Mouse (Mus musculus): Measurements from ENCODE around the gene Gm20388. TPM values are rescaled to one million over a fixed set of nuclear protein-coding genes. Genes with fewer than 3 reads are reported as not detected.

Gm20388 gene
- polyA plus RNA-seq, 1 experiment from 2014 or later, result not detected

GRCm38 (mm10) chr8:123907604-123908003 lies 3997.0 kb downstream of the Gm20388 start:
- no peaks in the 10 kb centered on the region for H3K27me3 ChIP-seq (ENCODE audit: control insufficient read depth, insufficient read depth, low read length)
- no peak for ATAC-seq (ENCODE audit: insufficient number of reproducible peaks, low FRiP score, low TSS enrichment, low read depth)
- no peaks in the 10 kb centered on the region for H3K4me1 ChIP-seq (ENCODE audit: control insufficient read depth, insufficient read depth, low read length)
- no peak overlapping the region for H3K27ac ChIP-seq (replicated peaks; ENCODE audit: low read depth, low read length)
- peaks cover 17% of the 10 kb centered on the region; the same call in 1 of the 2 replicates for H3K36me3 ChIP-seq (ENCODE audit: control insufficient read depth, insufficient read depth, low read length)
- H3K4me3 ChIP-seq (ENCODE audit: low read depth, low read length), result no peak overlapping the region
- no peak overlapping the region for H3K9ac ChIP-seq (ENCODE audit: low read length)
- H3K9me3 ChIP-seq (ENCODE audit: control insufficient read depth, low read length), result no peaks in the 10 kb centered on the region
- no peak for DNase-seq (ENCODE audit: low spot score)
- 94% methylated on average over 6 of the region's 6 CpGs for WGBS
- no peak overlapping the region for H3K4me2 ChIP-seq (ENCODE audit: low read depth, severe bottlenecking)

GRCm38 (mm10) chr8:123912265-123912664 lies 4001.6 kb downstream of the Gm20388 start:
- 83% methylated on average over 4 of the region's 4 CpGs for WGBS
- H3K27ac ChIP-seq (replicated peaks; ENCODE audit: low read depth, low read length), result no peak overlapping the region
- no peak overlapping the region for H3K9ac ChIP-seq (ENCODE audit: low read length)
- no peaks in the 10 kb centered on the region for H3K27me3 ChIP-seq (ENCODE audit: control insufficient read depth, insufficient read depth, low read length)
- H3K36me3 ChIP-seq (ENCODE audit: control insufficient read depth, insufficient read depth, low read length), result peaks cover 23% of the 10 kb centered on the region
- H3K4me3 ChIP-seq (ENCODE audit: low read depth, low read length), result no peak overlapping the region
- H3K4me2 ChIP-seq (ENCODE audit: low read depth, severe bottlenecking), result no peak overlapping the region
- H3K9me3 ChIP-seq (ENCODE audit: control insufficient read depth, low read length), result no peaks in the 10 kb centered on the region
- ATAC-seq (ENCODE audit: insufficient number of reproducible peaks, low FRiP score, low TSS enrichment, low read depth) (no peak), DNase-seq (ENCODE audit: low spot score) (no peak)
- H3K4me1 ChIP-seq (ENCODE audit: control insufficient read depth, insufficient read depth, low read length), result no peaks in the 10 kb centered on the region

- H3K27ac ChIP-seq (replicated peaks; ENCODE audit: low read depth, low read length), result no peak overlapping the region
- no peak overlapping the region for H3K9ac ChIP-seq (ENCODE audit: low read length)
- WGBS, result 93% methylated on average over 3 of the region's 3 CpGs
- no peaks in the 10 kb centered on the region for H3K27me3 ChIP-seq (ENCODE audit: control insufficient read depth, insufficient read depth, low read length)
- no peak overlapping the region for H3K4me3 ChIP-seq (ENCODE audit: low read depth, low read length)
- ATAC-seq (ENCODE audit: insufficient number of reproducible peaks, low FRiP score, low TSS enrichment, low read depth), result no peak
- H3K4me1 ChIP-seq (ENCODE audit: control insufficient read depth, insufficient read depth, low read length), result no peaks in the 10 kb centered on the region
- H3K36me3 ChIP-seq (ENCODE audit: control insufficient read depth, insufficient read depth, low read length), result peaks cover 34% of the 10 kb centered on the region
- no peaks in the 10 kb centered on the region for H3K9me3 ChIP-seq (ENCODE audit: control insufficient read depth, low read length)
- H3K4me2 ChIP-seq (ENCODE audit: low read depth, severe bottlenecking), result no peak overlapping the region
- DNase-seq (ENCODE audit: low spot score), result no peak
Measured at GRCm38 (mm10) chr8:123914635-123915034, 4004.0 kb downstream of the Gm20388 start.

- H3K4me2 ChIP-seq (ENCODE audit: low read depth, severe bottlenecking), result no peak overlapping the region
- 14% methylated on average over 2 of the region's 2 CpGs for WGBS
- no peak overlapping the region for H3K9ac ChIP-seq (ENCODE audit: low read length)
- H3K36me3 ChIP-seq (ENCODE audit: control insufficient read depth, insufficient read depth, low read length), result peaks cover 19% of the 10 kb centered on the region
- H3K27me3 ChIP-seq (ENCODE audit: control insufficient read depth, insufficient read depth, low read length), result no peaks in the 10 kb centered on the region
- ATAC-seq (ENCODE audit: insufficient number of reproducible peaks, low FRiP score, low TSS enrichment, low read depth), result no peak
- no peak overlapping the region for H3K4me3 ChIP-seq (ENCODE audit: low read depth, low read length)
- no peaks in the 10 kb centered on the region for H3K4me1 ChIP-seq (ENCODE audit: control insufficient read depth, insufficient read depth, low read length)
- H3K27ac ChIP-seq (replicated peaks; ENCODE audit: low read depth, low read length), result no peak overlapping the region
- no peaks in the 10 kb centered on the region for H3K9me3 ChIP-seq (ENCODE audit: control insufficient read depth, low read length)
- peak; percentile 86 for DNase-seq (ENCODE audit: low spot score)
Measured at GRCm38 (mm10) chr8:123924719-123925118, 4014.1 kb downstream of the Gm20388 start.

- ATAC-seq (ENCODE audit: insufficient number of reproducible peaks, low FRiP score, low TSS enrichment, low read depth) (no peak), DNase-seq (ENCODE audit: low spot score) (no peak)
Measured at GRCm38 (mm10) chr8:123925671-123926070, 4015.0 kb downstream of the Gm20388 start.

GRCm38 (mm10) chr8:123929026-123929425 lies 4018.4 kb downstream of the Gm20388 start:
- ATAC-seq (ENCODE audit: insufficient number of reproducible peaks, low FRiP score, low TSS enrichment, low read depth) (no peak), DNase-seq (ENCODE audit: low spot score) (no peak)
- no peaks in the 10 kb centered on the region for H3K4me1 ChIP-seq (ENCODE audit: control insufficient read depth, insufficient read depth, low read length)
- no peak overlapping the region for H3K4me2 ChIP-seq (ENCODE audit: low read depth, severe bottlenecking)
- H3K9me3 ChIP-seq (ENCODE audit: control insufficient read depth, low read length), result no peaks in the 10 kb centered on the region
- no peak overlapping the region for H3K27ac ChIP-seq (replicated peaks; ENCODE audit: low read depth, low read length)
- H3K36me3 ChIP-seq (ENCODE audit: control insufficient read depth, insufficient read depth, low read length), result peaks cover 20% of the 10 kb centered on the region
- H3K4me3 ChIP-seq (ENCODE audit: low read depth, low read length), result no peak overlapping the region
- H3K9ac ChIP-seq (ENCODE audit: low read length), result no peak overlapping the region
- H3K27me3 ChIP-seq (ENCODE audit: control insufficient read depth, insufficient read depth, low read length), result no peaks in the 10 kb centered on the region
- 91% methylated on average over 7 of the region's 7 CpGs for WGBS

More at GRCm38 (mm10) chr8:123925671-123926070, 4015.0 kb downstream of the Gm20388 start:
- Histone ChIP-seq H3K4me3 (ENCODE audit: low read depth, low read length) (no peak overlapping the region), H3K9me3 (ENCODE audit: control insufficient read depth, low read length) (no peaks in the 10 kb centered on the region), H3K9ac (ENCODE audit: low read length) (no peak overlapping the region), H3K36me3 (ENCODE audit: control insufficient read depth, insufficient read depth, low read length) (peaks cover 23% of the 10 kb centered on the region), H3K4me2 (ENCODE audit: low read depth, severe bottlenecking) (no peak overlapping the region), H3K27ac (replicated peaks; ENCODE audit: low read depth, low read length) (no peak overlapping the region), H3K4me1 (ENCODE audit: control insufficient read depth, insufficient read depth, low read length) (no peaks in the 10 kb centered on the region), H3K27me3 (ENCODE audit: control insufficient read depth, insufficient read depth, low read length) (no peaks in the 10 kb centered on the region)
- 94% methylated on average over 3 of the region's 3 CpGs for WGBS

GRCm38 (mm10) chr8:123948942-123949685 lies 4038.5 kb downstream of the Gm20388 start, which contains the start of gene Nup133:
Nup133 (minus strand) TSS chr8:123949265.
- Histone ChIP-seq H3K27me3 (ENCODE audit: control insufficient read depth, insufficient read depth, low read length) (no peaks in the 10 kb centered on the region), H3K36me3 (ENCODE audit: control insufficient read depth, insufficient read depth, low read length) (peaks cover 5% of the 10 kb centered on the region), H3K4me3 (ENCODE audit: low read depth, low read length) (peak within 1 kb of the TSS; percentile 100), H3K27ac (replicated peaks; ENCODE audit: low read depth, low read length) (peak within 1 kb of the TSS; percentile 40; the same call in 1 of the 2 replicates), H3K9ac (ENCODE audit: low read length) (peak within 1 kb of the TSS; percentile 80), H3K9me3 (ENCODE audit: control insufficient read depth, low read length) (no peaks in the 10 kb centered on the region), H3K4me1 (ENCODE audit: control insufficient read depth, insufficient read depth, low read length) (peaks cover 5% of the 10 kb centered on the region), H3K4me2 (ENCODE audit: low read depth, severe bottlenecking) (peak within 1 kb of the TSS; percentile 94)
- peak; percentile 100 for DNase-seq (ENCODE audit: low spot score)
- under 1% methylated on average over 77 of the region's 77 CpGs for WGBS
- peak; percentile 77 for ATAC-seq (ENCODE audit: insufficient number of reproducible peaks, low FRiP score, low TSS enrichment, low read depth)

- Histone ChIP-seq H3K9me3 (ENCODE audit: control insufficient read depth, low read length) (no peaks in the 10 kb centered on the region), H3K36me3 (ENCODE audit: control insufficient read depth, insufficient read depth, low read length) (peaks cover 5% of the 10 kb centered on the region), H3K4me2 (ENCODE audit: low read depth, severe bottlenecking) (peak overlapping the region; percentile 94), H3K9ac (ENCODE audit: low read length) (peak overlapping the region; percentile 80), H3K27ac (replicated peaks; ENCODE audit: low read depth, low read length) (peak overlapping the region; percentile 36; the same call in 1 of the 2 replicates), H3K4me3 (ENCODE audit: low read depth, low read length) (peak overlapping the region; percentile 100), H3K4me1 (ENCODE audit: control insufficient read depth, insufficient read depth, low read length) (peaks cover 5% of the 10 kb centered on the region), H3K27me3 (ENCODE audit: control insufficient read depth, insufficient read depth, low read length) (no peaks in the 10 kb centered on the region)
- peak; percentile 28; the same call in 1 of the 2 replicates for ATAC-seq (ENCODE audit: insufficient number of reproducible peaks, low FRiP score, low TSS enrichment, low read depth)
- DNase-seq (ENCODE audit: low spot score), result no peak
- 4% methylated on average over 10 of the region's 10 CpGs for WGBS
Measured at GRCm38 (mm10) chr8:123949686-123949986, 4039.0 kb downstream of the Gm20388 start.
